15 mouse cellular contexts compared by ENCODE assay signal in the genomic region with DNA sequence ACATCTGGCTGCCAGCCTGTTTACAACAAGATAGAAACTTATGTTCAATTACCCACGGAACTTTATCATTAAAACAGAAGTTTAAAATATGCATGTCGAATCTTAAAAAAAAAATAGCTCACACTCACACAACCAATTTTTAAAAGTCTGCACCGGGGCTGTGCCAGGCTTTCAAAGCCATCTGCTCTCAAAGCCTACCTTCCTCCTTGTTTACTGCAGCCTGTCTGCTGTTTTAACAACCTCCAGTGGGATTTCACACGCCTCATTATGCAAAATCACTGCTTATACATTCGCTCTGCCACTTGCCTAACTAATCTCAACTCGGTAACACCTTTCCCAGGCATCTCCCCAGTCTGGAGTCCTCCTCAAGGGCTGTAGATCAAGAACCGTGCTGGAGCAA.
DNase-seq lines count a peak whose midpoint lies in the region; ATAC-seq and TF ChIP-seq lines count a peak whose summit lies in the region.
"Had no signal": no experiment of that assay in that cellular context is flagged by ENCODE, and none has a peak within 500 bp of the region (broad histone marks: within the 10 kb centered on the region; RNA-seq: fewer than 3 reads in every experiment).

No protein-coding gene starts in this region.

- no peaks in the 10 kb centered on the region for H3K36me3 ChIP-seq in forebrain, embryonic 15.5 days
- H3K36me3 ChIP-seq: embryonic facial prominence, embryonic 12.5 days; neural tube, embryonic 15.5 days had no signal

- H3K4me2 ChIP-seq in forebrain, embryonic 15.5 days (replicated peaks), result no peak overlapping the region
- H3K4me2 ChIP-seq: embryonic facial prominence, embryonic 12.5 days; neural tube, embryonic 15.5 days had no signal

- TF ChIP-seq CTCF in left cerebral cortex, adult 2 months (IDR thresholded peaks at IDR 0.05), result no peak

- intact Hi-C loops in left cerebral cortex, postnatal 25 days (cut with DNase I), result no loop called here
- intact Hi-C loops in left cerebral cortex, adult 2 months (cut with DNase I), result loop anchor here (10.0 kb wide), 1 partner anchor 198 kb away; no protein-coding TSS in a partner anchor
- intact Hi-C loops in heart, postnatal 25 days (cut with DNase I), result loop anchor here (10.0 kb wide), 1 partner anchor 258 kb away; no protein-coding TSS in a partner anchor

- no peaks in the 10 kb centered on the region for H3K27me3 ChIP-seq in forebrain, embryonic 15.5 days
- H3K27me3 ChIP-seq: embryonic facial prominence, embryonic 12.5 days; neural tube, embryonic 15.5 days; Patski had no signal

- WGBS in forebrain, embryonic 15.5 days, result 16% methylated on average over 7 of the region's 7 CpGs

- H3K9ac ChIP-seq in forebrain, embryonic 15.5 days (replicated peaks), result no peak overlapping the region
- H3K9ac ChIP-seq: embryonic facial prominence, embryonic 12.5 days; neural tube, embryonic 15.5 days had no signal

- H3K9me3 ChIP-seq in forebrain, embryonic 15.5 days, result no peaks in the 10 kb centered on the region
- H3K9me3 ChIP-seq: embryonic facial prominence, embryonic 12.5 days; neural tube, embryonic 15.5 days had no signal

- ATAC-seq in forebrain, embryonic 15.5 days (replicated peaks), result peak; percentile 70
- ATAC-seq: Patski had no signal

- peak; percentile 25 to 70 for DNase-seq in left cerebral cortex, postnatal 25 days (ENCODE audit: low spot score in 2 of 2)
- no peak for DNase-seq in left cerebral cortex, adult 2 months (ENCODE audit: extremely low spot score in 1 of 2, low spot score in 2 of 2)
- peak; percentile 28 to 71 for DNase-seq in layer of hippocampus, adult 18-20 months (ENCODE audit: low spot score in 2 of 2)
- peak; percentile 40 to 59 for DNase-seq in right cerebral cortex, postnatal 10 days (ENCODE audit: low spot score in 2 of 2)
- no peak for DNase-seq in kidney, adult 11 months
- no peak for DNase-seq in heart, postnatal 25 days (ENCODE audit: low spot score)
- DNase-seq: cerebellum, postnatal 14 days; heart, postnatal 36 days; kidney, adult 18-20 months; kidney, postnatal 4 days; thymus, postnatal 4 days had no signal

- H3K4me3 ChIP-seq in left cerebral cortex, adult 2 months, result no peak overlapping the region
- no peak overlapping the region for H3K4me3 ChIP-seq in forebrain, embryonic 15.5 days
- H3K4me3 ChIP-seq: embryonic facial prominence, embryonic 12.5 days; neural tube, embryonic 15.5 days had no signal

- H3K27ac ChIP-seq in left cerebral cortex, adult 2 months, result no peak overlapping the region
- peak overlapping the region; percentile 86 for H3K27ac ChIP-seq in forebrain, embryonic 15.5 days (replicated peaks)
- H3K27ac ChIP-seq: embryonic facial prominence, embryonic 12.5 days; neural tube, embryonic 15.5 days had no signal

- peaks cover 15% of the 10 kb centered on the region for H3K4me1 ChIP-seq in forebrain, embryonic 15.5 days
- H3K4me1 ChIP-seq: embryonic facial prominence, embryonic 12.5 days had no signal

Comparison
In these comparisons a context has a peak if more than half of its experiments do, and no peak if none do; other contexts are left out.
1. DNase-seq: peak in left cerebral cortex, postnatal 25 days (2 of 2), layer of hippocampus, adult 18-20 months (2 of 2) and right cerebral cortex, postnatal 10 days (2 of 2); none in left cerebral cortex, adult 2 months (0 of 2), kidney, adult 11 months (single experiment) and heart, postnatal 25 days (single experiment).